ENCODE assay signal across 29 mouse cellular contexts in the genomic region with DNA sequence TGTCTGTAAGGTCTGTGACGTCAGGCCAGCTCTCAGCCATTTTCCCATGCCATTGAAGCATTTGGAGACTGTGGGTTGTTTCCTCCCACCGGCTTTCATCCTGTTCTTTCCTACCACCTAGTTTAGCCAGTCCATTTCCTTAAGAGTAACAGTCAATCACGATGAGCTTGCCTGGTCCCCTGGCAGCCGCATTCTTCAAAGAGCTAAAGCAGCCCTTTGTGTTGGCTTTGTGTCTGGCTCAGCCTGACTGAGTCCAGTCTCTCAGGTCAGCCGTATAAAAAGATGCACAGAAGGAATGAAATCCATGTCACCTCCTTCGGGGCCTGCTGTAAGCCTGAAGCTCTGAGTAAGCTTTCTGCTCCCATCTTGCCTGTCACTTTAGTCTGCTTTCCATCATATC. TPM values are rescaled to one million over a fixed set of nuclear protein-coding genes. Genes with fewer than 3 reads are reported as not detected.
A peak's percentile ranks its signal among the peaks of the same experiment; 100 is the strongest.
DNase-seq lines count a peak whose midpoint lies in the region; ATAC-seq lines count a peak whose summit lies in the region.
"Had no signal": no experiment of that assay in that cellular context is flagged by ENCODE, and none has a peak within 500 bp of the region (broad histone marks: within the 10 kb centered on the region; RNA-seq: fewer than 3 reads in every experiment).

No protein-coding gene starts in this region.

- no peaks in the 10 kb centered on the region for H3K36me3 ChIP-seq in forebrain, embryonic 14.5 days (ENCODE audit: control insufficient read depth, insufficient read depth, low read length)
- H3K36me3 ChIP-seq in forebrain, embryonic 11.5 days (ENCODE audit: control insufficient read depth, insufficient read depth, low read length), result no peaks in the 10 kb centered on the region
- H3K36me3 ChIP-seq in kidney, embryonic 16.5 days (ENCODE audit: insufficient read depth, low read length), result no peaks in the 10 kb centered on the region
- no peaks in the 10 kb centered on the region for H3K36me3 ChIP-seq in midbrain, embryonic 16.5 days (ENCODE audit: control insufficient read depth, insufficient read depth, low read length)
- H3K36me3 ChIP-seq in intestine, embryonic 15.5 days, result no peaks in the 10 kb centered on the region
- H3K36me3 ChIP-seq: embryonic facial prominence, embryonic 13.5 days; forebrain, embryonic 12.5 days; hindbrain, embryonic 15.5 days; liver, embryonic 12.5 days had no signal

- 10% methylated on average over 6 of the region's 6 CpGs for WGBS in forebrain, embryonic 14.5 days
- WGBS in forebrain, embryonic 11.5 days, result 12% methylated on average over 6 of the region's 6 CpGs
- 34% methylated on average over 6 of the region's 6 CpGs for WGBS in kidney, embryonic 16.5 days
- 11% methylated on average over 6 of the region's 6 CpGs for WGBS in midbrain, embryonic 16.5 days
- WGBS in intestine, embryonic 15.5 days, result 41% methylated on average over 6 of the region's 6 CpGs

- no peak for ATAC-seq in forebrain, embryonic 14.5 days
- no peak for ATAC-seq in forebrain, embryonic 11.5 days (replicated peaks; ENCODE audit: low FRiP score)
- no peak for ATAC-seq in kidney, embryonic 16.5 days (ENCODE audit: low FRiP score, low TSS enrichment)
- ATAC-seq in midbrain, embryonic 16.5 days, result peak; percentile 44; the same call in 1 of the 2 replicates
- no peak for ATAC-seq in intestine, embryonic 15.5 days
- ATAC-seq: liver, embryonic 12.5 days; liver, postnatal 0 days had no signal

- H3K4me1 ChIP-seq in forebrain, embryonic 14.5 days (ENCODE audit: control insufficient read depth, insufficient read depth, low read length), result no peaks in the 10 kb centered on the region
- 0 out of 2 replicates have a peak, but pooled peaks cover 2% of the 10 kb centered on the region for H3K4me1 ChIP-seq in forebrain, embryonic 11.5 days (replicated peaks; ENCODE audit: control insufficient read depth, insufficient read depth, low read length)
- H3K4me1 ChIP-seq in kidney, embryonic 16.5 days (ENCODE audit: insufficient read depth, low read length), result peaks cover 38% of the 10 kb centered on the region
- H3K4me1 ChIP-seq in midbrain, embryonic 16.5 days (ENCODE audit: control insufficient read depth, insufficient read depth, low read length), result peaks cover 3% of the 10 kb centered on the region; the same call in 1 of the 2 replicates
- peaks cover 25% of the 10 kb centered on the region for H3K4me1 ChIP-seq in intestine, embryonic 15.5 days (replicated peaks)

- H3K9me3 ChIP-seq in forebrain, embryonic 14.5 days (replicated peaks; ENCODE audit: control insufficient read depth, low read length), result no peaks in the 10 kb centered on the region
- no peaks in the 10 kb centered on the region for H3K9me3 ChIP-seq in forebrain, embryonic 11.5 days (ENCODE audit: control insufficient read depth, low read length)
- no peaks in the 10 kb centered on the region for H3K9me3 ChIP-seq in kidney, embryonic 16.5 days (ENCODE audit: low read length)
- no peaks in the 10 kb centered on the region for H3K9me3 ChIP-seq in midbrain, embryonic 16.5 days (replicated peaks; ENCODE audit: control insufficient read depth, low read length, poor library complexity, severe bottlenecking)
- H3K9me3 ChIP-seq in intestine, embryonic 15.5 days, result no peaks in the 10 kb centered on the region
- H3K9me3 ChIP-seq: embryonic facial prominence, embryonic 13.5 days; forebrain, embryonic 12.5 days; hindbrain, embryonic 15.5 days; liver, embryonic 12.5 days had no signal

- no peak overlapping the region for H3K9ac ChIP-seq in forebrain, embryonic 14.5 days (ENCODE audit: low read length)
- H3K9ac ChIP-seq in forebrain, embryonic 11.5 days (ENCODE audit: low read length), result no peak overlapping the region
- no peak overlapping the region for H3K9ac ChIP-seq in kidney, embryonic 16.5 days (replicated peaks; ENCODE audit: low read length)
- H3K9ac ChIP-seq in midbrain, embryonic 16.5 days (ENCODE audit: low read depth, low read length), result 0 out of 2 replicates have a peak overlapping the region, but pooled peaks have one; percentile 5
- no peak overlapping the region for H3K9ac ChIP-seq in intestine, embryonic 15.5 days
- H3K9ac ChIP-seq: embryonic facial prominence, embryonic 13.5 days; forebrain, embryonic 12.5 days; hindbrain, embryonic 15.5 days; liver, embryonic 12.5 days; liver, postnatal 0 days had no signal

- H3K27me3 ChIP-seq in forebrain, embryonic 14.5 days (replicated peaks; ENCODE audit: control insufficient read depth, insufficient read depth, low read length), result no peaks in the 10 kb centered on the region
- H3K27me3 ChIP-seq in forebrain, embryonic 11.5 days (ENCODE audit: control insufficient read depth, insufficient read depth, low read length), result no peaks in the 10 kb centered on the region
- no peaks in the 10 kb centered on the region for H3K27me3 ChIP-seq in kidney, embryonic 16.5 days (ENCODE audit: insufficient read depth, low read length)
- H3K27me3 ChIP-seq in midbrain, embryonic 16.5 days (ENCODE audit: control insufficient read depth, insufficient read depth, low read depth, low read length), result no peaks in the 10 kb centered on the region
- no peaks in the 10 kb centered on the region for H3K27me3 ChIP-seq in intestine, embryonic 15.5 days (replicated peaks)
- H3K27me3 ChIP-seq: embryonic facial prominence, embryonic 13.5 days; hindbrain, embryonic 15.5 days; liver, embryonic 12.5 days had no signal

- no peak overlapping the region for H3K27ac ChIP-seq in forebrain, embryonic 14.5 days (ENCODE audit: low read depth, low read length)
- H3K27ac ChIP-seq in forebrain, embryonic 11.5 days (ENCODE audit: low read depth, low read length), result no peak overlapping the region
- H3K27ac ChIP-seq in kidney, embryonic 16.5 days (ENCODE audit: low read length), result peak overlapping the region; percentile 8; the same call in 1 of the 2 replicates
- peak overlapping the region; percentile 44 for H3K27ac ChIP-seq in midbrain, embryonic 16.5 days (ENCODE audit: low read length)
- H3K27ac ChIP-seq in intestine, embryonic 15.5 days, result no peak overlapping the region
- H3K27ac ChIP-seq: embryonic facial prominence, embryonic 13.5 days; forebrain, embryonic 12.5 days; hindbrain, embryonic 15.5 days; liver, embryonic 12.5 days; stomach, postnatal 0 days had no signal

- H3K4me3 ChIP-seq in forebrain, embryonic 14.5 days (ENCODE audit: low read depth, low read length), result no peak overlapping the region
- no peak overlapping the region for H3K4me3 ChIP-seq in forebrain, embryonic 11.5 days (ENCODE audit: low read depth, low read length)
- H3K4me3 ChIP-seq in kidney, embryonic 16.5 days (ENCODE audit: low read length), result no peak overlapping the region
- no peak overlapping the region for H3K4me3 ChIP-seq in midbrain, embryonic 16.5 days (ENCODE audit: low read depth, low read length)
- H3K4me3 ChIP-seq in intestine, embryonic 15.5 days (replicated peaks), result no peak overlapping the region
- H3K4me3 ChIP-seq: embryonic facial prominence, embryonic 13.5 days; forebrain, embryonic 12.5 days; hindbrain, embryonic 15.5 days; liver, embryonic 12.5 days; megakaryocyte, embryonic 14.5 days had no signal

- no peak overlapping the region for H3K4me2 ChIP-seq in forebrain, embryonic 14.5 days (ENCODE audit: low read length)
- H3K4me2 ChIP-seq in forebrain, embryonic 11.5 days (ENCODE audit: low read depth, low read length, severe bottlenecking), result no peak overlapping the region
- no peak overlapping the region for H3K4me2 ChIP-seq in kidney, embryonic 16.5 days (replicated peaks; ENCODE audit: low read depth, low read length)
- H3K4me2 ChIP-seq in midbrain, embryonic 16.5 days (ENCODE audit: low read length), result no peak overlapping the region
- H3K4me2 ChIP-seq in intestine, embryonic 15.5 days (replicated peaks), result no peak overlapping the region
- H3K4me2 ChIP-seq: embryonic facial prominence, embryonic 13.5 days; forebrain, embryonic 12.5 days; hindbrain, embryonic 15.5 days; liver, embryonic 12.5 days had no signal

- peak; percentile 26 for DNase-seq in forebrain, embryonic 14.5 days (ENCODE audit: low spot score)
- no peak for DNase-seq in forebrain, embryonic 11.5 days (ENCODE audit: low spot score)
- no peak for DNase-seq in kidney, adult 9 months
- DNase-seq in embryo, embryonic 11 days, result peak; percentile 37
- no peak for DNase-seq in ovary, postnatal 14 days (ENCODE audit: low spot score)
- DNase-seq: adrenal gland, postnatal 25 days; cerebellum, adult 2 months; cerebellum, postnatal 14 days; gastrocnemius, postnatal 14 days; heart, postnatal 14 days; kidney, adult 8-10 months; kidney, postnatal 4 days; liver, postnatal 0 days; lung, postnatal 36 days; spleen, adult 18-20 months; thymus, adult 18-20 months; thymus, postnatal 25 days had no signal

RNA-seq across cellular contexts. Expression of gene Glrp1, which starts 37.6 kb away (rescaled TPM):
- polyA plus RNA-seq in forebrain, embryonic 14.5 days (2014; fragmentation: Nextera tagmentation; extraction: Ambion mirVana), result not detected in 2 replicates
- polyA plus RNA-seq in forebrain, embryonic 11.5 days (2014; fragmentation: Nextera tagmentation; extraction: Ambion mirVana), result not detected in 2 replicates
- not detected in 2 replicates for polyA plus RNA-seq in kidney, embryonic 16.5 days (2015; fragmentation: Nextera tagmentation; extraction: Ambion mirVana)
- polyA plus RNA-seq in midbrain, embryonic 16.5 days (2015; fragmentation: Nextera tagmentation; extraction: Ambion mirVana), result not detected in 2 replicates
- not detected in 2 replicates for polyA plus RNA-seq in intestine, embryonic 15.5 days (2015; fragmentation: Nextera tagmentation; extraction: Ambion mirVana)
- polyA plus RNA-seq: embryonic facial prominence, embryonic 13.5 days; forebrain, embryonic 12.5 days; hindbrain, embryonic 15.5 days; intestine, embryonic 14.5 days; limb, embryonic 14.5 days; liver, embryonic 12.5 days; neural tube, embryonic 14.5 days; stomach, postnatal 0 days had no signal

Comparison
In these comparisons a context has a peak if more than half of its experiments do, and no peak if none do; other contexts are left out.
1. DNase-seq: peak in forebrain, embryonic 14.5 days (single experiment) and embryo, embryonic 11 days (single experiment); none in forebrain, embryonic 11.5 days (single experiment), kidney, adult 9 months (single experiment) and ovary, postnatal 14 days (single experiment).
2. H3K27ac ChIP-seq: peak in kidney, embryonic 16.5 days (single experiment) and midbrain, embryonic 16.5 days (single experiment); none in forebrain, embryonic 14.5 days (single experiment), forebrain, embryonic 11.5 days (single experiment) and intestine, embryonic 15.5 days (single experiment).